In the genomic region with DNA sequence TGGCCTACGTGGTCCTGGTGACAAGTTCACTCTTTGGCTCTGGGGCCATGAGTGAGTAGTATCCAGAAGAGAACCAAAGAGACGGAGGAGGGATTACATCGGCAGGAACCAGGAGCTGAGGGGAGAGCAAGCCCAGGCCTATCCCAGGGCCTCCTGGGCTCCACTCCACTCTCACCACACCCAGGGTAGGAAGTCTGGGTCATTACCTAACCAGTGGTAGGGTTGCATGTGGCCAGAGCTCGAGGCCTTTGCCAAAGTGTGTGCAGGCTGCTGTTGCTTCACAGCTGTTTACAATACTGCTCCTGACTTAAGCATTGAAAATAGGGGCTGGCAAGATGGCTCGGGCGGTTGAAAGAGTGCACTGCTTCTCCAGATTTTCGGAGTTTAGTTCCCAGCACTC, we compare ENCODE assay signal across 8 mouse cellular contexts. TPM values are rescaled to one million over a fixed set of nuclear protein-coding genes. Genes with fewer than 3 reads are reported as not detected.
DNase-seq lines count a peak whose midpoint lies in the region; ATAC-seq and TF ChIP-seq lines count a peak whose summit lies in the region.

No protein-coding gene starts in this region.

- no peaks in the 10 kb centered on the region for H3K27me3 ChIP-seq in testis, adult 2 months (ENCODE audit: control insufficient read depth, insufficient read depth, low read length)
- no peaks in the 10 kb centered on the region for H3K27me3 ChIP-seq in intestine, embryonic 16.5 days (replicated peaks; ENCODE audit: control insufficient read depth, insufficient read depth, low read length)
- no peaks in the 10 kb centered on the region for H3K27me3 ChIP-seq in midbrain, embryonic 10.5 days (ENCODE audit: low read depth, poor library complexity, severe bottlenecking)

- peak overlapping the region; percentile 39 for H3K27ac ChIP-seq in testis, adult 2 months (ENCODE audit: control insufficient read depth, insufficient read depth, low read depth, low read length)
- H3K27ac ChIP-seq in embryonic fibroblast, embryonic 13.5 days (ENCODE audit: insufficient read depth, low read length) = peak overlapping the region; percentile 95
- H3K27ac ChIP-seq in intestine, embryonic 16.5 days (ENCODE audit: low read length) = no peak overlapping the region
- no peak overlapping the region for H3K27ac ChIP-seq in midbrain, embryonic 10.5 days (replicated peaks)

- H3K36me3 ChIP-seq in testis, adult 2 months (ENCODE audit: control insufficient read depth, insufficient read depth, low read length) = peaks cover 4% of the 10 kb centered on the region
- peaks cover 7% of the 10 kb centered on the region; the same call in 1 of the 2 replicates for H3K36me3 ChIP-seq in intestine, embryonic 16.5 days (ENCODE audit: control insufficient read depth, insufficient read depth, low read length)
- H3K36me3 ChIP-seq in midbrain, embryonic 10.5 days = peaks cover 46% of the 10 kb centered on the region

- no peak for DNase-seq in testis, postnatal 14 days (ENCODE audit: low spot score)
- DNase-seq in midbrain, embryonic 10.5 days (ENCODE audit: low spot score) = no peak
- DNase-seq in spleen, postnatal 14 days (ENCODE audit: low spot score in 2 of 2) = no peak
- DNase-seq in right cerebral cortex, adult 18-20 months = no peak
- DNase-seq in kidney, adult 18-20 months = no peak

- H3K4me1 ChIP-seq in testis, adult 2 months (ENCODE audit: control insufficient read depth, insufficient read depth, low read length) = peaks cover 17% of the 10 kb centered on the region
- 0 out of 2 replicates have a peak, but pooled peaks cover 7% of the 10 kb centered on the region for H3K4me1 ChIP-seq in embryonic fibroblast, embryonic 13.5 days (ENCODE audit: control insufficient read depth, insufficient read depth, low read length)
- peaks cover 32% of the 10 kb centered on the region for H3K4me1 ChIP-seq in intestine, embryonic 16.5 days (ENCODE audit: control insufficient read depth, insufficient read depth, low read length)
- peaks cover 58% of the 10 kb centered on the region for H3K4me1 ChIP-seq in midbrain, embryonic 10.5 days

- H3K9ac ChIP-seq in intestine, embryonic 16.5 days (ENCODE audit: low read depth, low read length) = peak overlapping the region; percentile 93

- H3K4me3 ChIP-seq in testis, adult 2 months (ENCODE audit: control insufficient read depth, low read depth, low read length) = peak overlapping the region; percentile 94
- peak overlapping the region; percentile 88 for H3K4me3 ChIP-seq in embryonic fibroblast, embryonic 13.5 days (ENCODE audit: insufficient read depth, low read length)
- peak overlapping the region; percentile 98 for H3K4me3 ChIP-seq in intestine, embryonic 16.5 days (ENCODE audit: low read length)
- H3K4me3 ChIP-seq in midbrain, embryonic 10.5 days = peak overlapping the region; percentile 95

- TF ChIP-seq POLR2A in testis, adult 2 months (IDR thresholded peaks at IDR 0.05; ENCODE audit: control insufficient read depth, low read depth, low read length) = no peak
- TF ChIP-seq POLR2A in embryonic fibroblast, embryonic 13.5 days (IDR thresholded peaks at IDR 0.05; ENCODE audit: low read depth, low read length) = peak; percentile 4

- H3K4me2 ChIP-seq in intestine, embryonic 16.5 days (ENCODE audit: low read depth, low read length) = peak overlapping the region; percentile 93

- 74% methylated on average over 7 of the region's 7 CpGs for WGBS in intestine, embryonic 16.5 days
- WGBS in midbrain, embryonic 10.5 days = 84% methylated on average over 7 of the region's 7 CpGs

- 0 out of 2 replicates have a peak, but pooled peaks have one; percentile 14 for ATAC-seq in intestine, embryonic 16.5 days

- H3K9me3 ChIP-seq in intestine, embryonic 16.5 days (ENCODE audit: control insufficient read depth, low read length) = no peaks in the 10 kb centered on the region
- H3K9me3 ChIP-seq in midbrain, embryonic 10.5 days (replicated peaks) = no peaks in the 10 kb centered on the region

- no peak for TF ChIP-seq CTCF in testis, adult 2 months (IDR thresholded peaks at IDR 0.05; ENCODE audit: control insufficient read depth, insufficient read depth, insufficient replicate concordance, low read depth, low read length)
- no peak for TF ChIP-seq CTCF in embryonic fibroblast, embryonic 13.5 days (IDR thresholded peaks at IDR 0.05; ENCODE audit: borderline replicate concordance, insufficient read depth, low read length)

RNA-seq across cellular contexts. Expression of gene Trim11, which starts 1.8 kb away (rescaled TPM):
- 44.1 and 48.9 TPM in 2 replicates for polyA plus RNA-seq in testis, adult 2 months (2012; rRNA removed)
- 17.5 and 20.1 TPM in 2 replicates for polyA plus RNA-seq in embryonic fibroblast, embryonic 13.5 days (2011; ENCODE audit: insufficient read length, low read depth, missing spikeins)
- polyA plus RNA-seq in intestine, embryonic 16.5 days (2015; fragmentation: Nextera tagmentation; extraction: Ambion mirVana) = 17.0 and 17.5 TPM in 2 replicates
- polyA plus RNA-seq in midbrain, embryonic 10.5 days (2016; fragmentation: Nextera tagmentation; extraction: Ambion mirVana) = 17.7 and 19.3 TPM in 2 replicates

RNA-seq across cellular contexts. Expression of gene Hist3h2a, which starts 25.2 kb away (rescaled TPM):
- 6.4 and 6.5 TPM in 2 replicates for polyA plus RNA-seq in testis, adult 2 months (2012; rRNA removed)
- 9.7 and 12.5 TPM in 2 replicates for polyA plus RNA-seq in embryonic fibroblast, embryonic 13.5 days (2011; ENCODE audit: insufficient read length, low read depth, missing spikeins)
- 28.5 and 31.6 TPM in 2 replicates for polyA plus RNA-seq in intestine, embryonic 16.5 days (2015; fragmentation: Nextera tagmentation; extraction: Ambion mirVana)
- polyA plus RNA-seq in midbrain, embryonic 10.5 days (2016; fragmentation: Nextera tagmentation; extraction: Ambion mirVana) = 20.4 and 31.6 TPM in 2 replicates

RNA-seq across cellular contexts. Expression of gene Trim17, which starts 25.2 kb away (rescaled TPM):
- polyA plus RNA-seq in testis, adult 2 months (2012; rRNA removed) = 166 and 167 TPM in 2 replicates
- not detected in 2 replicates for polyA plus RNA-seq in embryonic fibroblast, embryonic 13.5 days (2011; ENCODE audit: insufficient read length, low read depth, missing spikeins)
- 0.15 and 0.35 TPM in 2 replicates for polyA plus RNA-seq in intestine, embryonic 16.5 days (2015; fragmentation: Nextera tagmentation; extraction: Ambion mirVana)
- polyA plus RNA-seq in midbrain, embryonic 10.5 days (2016; fragmentation: Nextera tagmentation; extraction: Ambion mirVana) = 0.25 and 0.26 TPM in 2 replicates

RNA-seq across cellular contexts. Expression of gene Hist3h2ba, which starts 30.9 kb away (rescaled TPM):
- 8.7 and 8.9 TPM in 2 replicates for polyA plus RNA-seq in testis, adult 2 months (2012; rRNA removed)
- polyA plus RNA-seq in embryonic fibroblast, embryonic 13.5 days (2011; ENCODE audit: insufficient read length, low read depth, missing spikeins) = not detected in 2 replicates
- polyA plus RNA-seq in intestine, embryonic 16.5 days (2015; fragmentation: Nextera tagmentation; extraction: Ambion mirVana) = 34.7 and 40.9 TPM in 2 replicates
- polyA plus RNA-seq in midbrain, embryonic 10.5 days (2016; fragmentation: Nextera tagmentation; extraction: Ambion mirVana) = 34.1 and 69.6 TPM in 2 replicates

RNA-seq across cellular contexts. Expression of gene Rnf187, which starts 40.9 kb away (rescaled TPM):
- polyA plus RNA-seq in testis, adult 2 months (2012; rRNA removed) = 215 and 247 TPM in 2 replicates
- polyA plus RNA-seq in embryonic fibroblast, embryonic 13.5 days (2011; ENCODE audit: insufficient read length, low read depth, missing spikeins) = 91.5 and 99.2 TPM in 2 replicates
- polyA plus RNA-seq in intestine, embryonic 16.5 days (2015; fragmentation: Nextera tagmentation; extraction: Ambion mirVana) = 131 and 138 TPM in 2 replicates
- 274 and 296 TPM in 2 replicates for polyA plus RNA-seq in midbrain, embryonic 10.5 days (2016; fragmentation: Nextera tagmentation; extraction: Ambion mirVana)

Comparison
In these comparisons a context has a peak if more than half of its experiments do, and no peak if none do; other contexts are left out.
1. H3K27ac ChIP-seq: peak in testis, adult 2 months (single experiment) and embryonic fibroblast, embryonic 13.5 days (single experiment); none in intestine, embryonic 16.5 days (single experiment) and midbrain, embryonic 10.5 days (single experiment).
2. RNA of gene Trim17, which starts 25.2 kb away (polyA plus RNA-seq): 166 to 167 TPM in testis, adult 2 months; 0.15 to 0.35 TPM in intestine, embryonic 16.5 days, 0.25 to 0.26 TPM in midbrain, embryonic 10.5 days and not detected in embryonic fibroblast, embryonic 13.5 days; every median in the first group is over 100 times any median in the second.
3. Peak in every context shown above with its lines, with median percentiles within 50 percentile points of each other: H3K4me3 ChIP-seq.